Mouse (Mus musculus) liver, embryonic 16.5 days (tissue): ENCODE measurements around the gene Stx7. TPM values are rescaled to one million over a fixed set of nuclear protein-coding genes. Genes with fewer than 3 reads are reported as not detected.
"Not testable (repeated sequence)": the region's sequence is repeated elsewhere in the genome, so short reads cannot be mapped to it uniquely, and the experiment has no call there.

ENCODE experiments used
- ATAC-seq: fragments of 200-750 bp; cut with Nextera tagmentation; 2 replicates; pipeline ENCODE4 v1.8.0; 2017; ENCODE audit warnings: low read depth, mild to moderate bottlenecking, moderate number of reproducible peaks, moderate library complexity
- H3K27ac ChIP-seq: fragments of 300-500 bp; sonication (generic); 2 replicates; pipeline ENCODE4 v1.5.1; 2014; ENCODE audit warnings: mild to moderate bottlenecking, low read length
- H3K27me3 ChIP-seq: fragments of 300-500 bp; sonication (generic); 2 replicates; pipeline ENCODE4 v1.6.1; 2014; ENCODE audit warnings: low read depth, low read length, mixed read lengths; ENCODE audit not compliant: control insufficient read depth, insufficient read depth
- H3K36me3 ChIP-seq: fragments of 300-500 bp; sonication (generic); 2 replicates; pipeline ENCODE4 v1.6.1; 2014; ENCODE audit warnings: mild to moderate bottlenecking; ENCODE audit not compliant: control insufficient read depth, insufficient read depth
- H3K4me1 ChIP-seq: fragments of 300-500 bp; sonication (generic); 2 replicates; pipeline ENCODE4 v1.6.1; 2014; ENCODE audit warnings: low read depth, low read length, mixed read lengths; ENCODE audit not compliant: control insufficient read depth
- H3K4me2 ChIP-seq: fragments of 300-500 bp; sonication (generic); 2 replicates; pipeline ENCODE4 v1.6.1; 2014; ENCODE audit warnings: low read depth, low read length, mixed read lengths
- H3K4me3 ChIP-seq: fragments of 300-500 bp; sonication (generic); 2 replicates; pipeline ENCODE4 v1.5.1; 2014; ENCODE audit warnings: low read depth, mild to moderate bottlenecking, low read length
- H3K9ac ChIP-seq: fragments of 300-500 bp; sonication (generic); 2 replicates; pipeline ENCODE4 v1.6.1; 2014; ENCODE audit warnings: low read depth, low read length
- H3K9me3 ChIP-seq: fragments of 300-500 bp; sonication (generic); replicated peaks from 2 replicates; pipeline ENCODE4 v1.6.1; 2016; ENCODE audit warnings: low read length; ENCODE audit not compliant: control insufficient read depth
- WGBS: fragments of 180-500 bp; shearing (Covaris S2); extraction: QIAGEN DNeasy Blood & Tissue Kit; methylation state at CpG from one replicate; pipeline ENCODE4 v1.1.7; 2014; ENCODE audit not compliant: insufficient replicate concordance; 5-methylcytosine and 5-hydroxymethylcytosine counted together
- polyA plus RNA-seq: library from polyadenylated mRNA; unstranded; fragments of >200 nt; fragmentation: Nextera tagmentation; extraction: Ambion mirVana; gene quantifications from 2 replicates; pipeline ENCODE4 v1.2.1, GENCODE M21; 2015

The Stx7 gene
- 25.9 and 26.8 TPM in 2 replicates for polyA plus RNA-seq

GRCm38 (mm10) chr10:24149135-24149781, at the start of gene Stx7:
Stx7 (plus strand) TSS chr10:24149302.
- Histone ChIP-seq H3K4me3 (peak within 1 kb of the TSS; percentile 80), H3K9ac (peak within 1 kb of the TSS; percentile 84), H3K27ac (peak within 1 kb of the TSS; percentile 83), H3K4me2 (peak within 1 kb of the TSS; percentile 71), H3K27me3 (no peaks in the 10 kb centered on the region), H3K4me1 (peaks cover 12% of the 10 kb centered on the region), H3K36me3 (no peaks in the 10 kb centered on the region; the same call in 1 of the 2 replicates), H3K9me3 (no peaks in the 10 kb centered on the region)
- peak; percentile 95 for ATAC-seq
- WGBS: under 1% methylated on average over 44 of the region's 45 CpGs

GRCm38 (mm10) chr10:24101812-24102211, 47.3 kb upstream of the Stx7 start, which contains the start of gene Taar8c:
Taar8c (minus strand) TSS chr10:24101912.
- not testable (repeated sequence) for H3K9ac ChIP-seq, H3K27ac ChIP-seq, H3K4me2 ChIP-seq, H3K4me1 ChIP-seq, ATAC-seq, H3K9me3 ChIP-seq, H3K36me3 ChIP-seq, H3K27me3 ChIP-seq, H3K4me3 ChIP-seq
- WGBS: 62% methylated on average over 1 of the region's 3 CpGs

DNA sequence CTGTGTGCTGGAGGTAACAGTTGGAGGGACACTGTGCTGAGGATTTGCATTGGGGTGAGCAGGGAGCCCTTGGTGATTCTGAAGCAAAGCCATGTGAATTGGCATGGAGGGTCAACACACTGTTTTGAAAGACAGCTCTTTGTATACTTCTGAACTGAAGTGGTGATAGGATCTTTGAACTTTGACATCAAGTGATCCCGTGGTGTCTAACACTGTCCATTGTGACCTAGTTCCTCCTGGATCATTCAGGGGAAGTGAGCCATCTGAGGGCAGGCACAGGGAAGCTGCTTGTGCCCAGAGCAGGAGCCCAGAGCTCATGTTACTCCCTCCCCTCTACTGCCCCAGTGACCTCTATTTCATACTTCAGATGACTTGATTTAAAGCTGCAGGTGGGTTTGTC, 45.8 kb upstream of the Stx7 start:
- not testable (repeated sequence) for H3K9ac ChIP-seq, H3K4me3 ChIP-seq, H3K27me3 ChIP-seq, H3K9me3 ChIP-seq, H3K4me2 ChIP-seq, H3K36me3 ChIP-seq, H3K4me1 ChIP-seq, H3K27ac ChIP-seq
- peak; percentile 67 for ATAC-seq
- WGBS: 5% methylated on average over 1 of the region's 1 CpGs

GRCm38 (mm10) chr10:24107747-24108146, 41.4 kb upstream of the Stx7 start:
- Histone ChIP-seq H3K36me3 (no peaks in the 10 kb centered on the region), H3K9me3 (no peaks in the 10 kb centered on the region), H3K27me3 (no peaks in the 10 kb centered on the region), H3K27ac (no peak overlapping the region), H3K4me1 (no peaks in the 10 kb centered on the region; the same call in 1 of the 2 replicates), H3K4me3 (no peak overlapping the region), H3K4me2 (no peak overlapping the region), H3K9ac (no peak overlapping the region)
- no peak for ATAC-seq
- WGBS: 21% methylated on average over 5 of the region's 5 CpGs

GRCm38 (mm10) chr10:24108236-24108635, 40.9 kb upstream of the Stx7 start:
- Histone ChIP-seq H3K4me2 (no peak overlapping the region), H3K36me3 (no peaks in the 10 kb centered on the region), H3K4me1 (no peaks in the 10 kb centered on the region; the same call in 1 of the 2 replicates), H3K4me3 (no peak overlapping the region), H3K27ac (no peak overlapping the region), H3K27me3 (no peaks in the 10 kb centered on the region), H3K9ac (no peak overlapping the region), H3K9me3 (no peaks in the 10 kb centered on the region)
- no peak for ATAC-seq
- 59% methylated on average over 3 of the region's 3 CpGs for WGBS

- H3K36me3 ChIP-seq, ATAC-seq, H3K4me2 ChIP-seq, H3K4me1 ChIP-seq, H3K27ac ChIP-seq, H3K27me3 ChIP-seq, H3K9me3 ChIP-seq, H3K9ac ChIP-seq, H3K4me3 ChIP-seq: not testable (repeated sequence)
- WGBS: 63% methylated on average over 8 of the region's 8 CpGs
Observed at GRCm38 (mm10) chr10:24109434-24109833, 39.7 kb upstream of the Stx7 start, which contains the start of gene Taar9. Taar9 (minus strand) TSS chr10:24109534.

DNA sequence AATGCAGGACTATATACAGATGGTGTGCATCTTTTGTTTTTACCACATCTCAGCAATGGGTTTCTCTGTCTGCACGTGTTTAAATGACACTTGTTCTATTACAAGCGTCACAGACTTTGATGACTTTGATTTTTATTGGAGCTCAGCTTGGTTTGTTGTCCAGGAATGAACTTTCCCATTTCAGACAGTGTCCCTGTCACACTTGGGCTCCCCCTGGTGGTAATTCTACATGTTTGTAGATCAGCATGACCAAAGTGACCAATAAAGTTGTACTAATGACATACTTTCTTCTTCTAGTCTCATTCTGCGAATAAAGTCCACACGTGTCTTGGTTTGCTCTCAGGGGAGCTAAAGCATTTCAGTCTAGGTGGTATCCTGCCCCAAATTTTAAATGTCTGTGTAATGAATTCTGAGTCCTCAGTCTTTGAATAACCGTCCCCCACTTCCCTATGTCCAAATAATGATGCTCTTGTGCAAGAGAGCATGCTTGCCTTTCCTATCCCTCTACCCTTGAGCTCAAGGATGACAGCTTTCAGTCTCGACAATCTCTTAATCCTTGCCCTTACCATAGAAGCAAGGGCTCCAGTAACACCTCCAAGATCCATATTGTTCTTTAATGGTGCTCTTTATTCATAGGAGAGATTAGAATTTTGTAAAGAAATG, 37.9 kb upstream of the Stx7 start:
- H3K27ac ChIP-seq: no peak overlapping the region
- no peak overlapping the region for H3K9ac ChIP-seq
- no peak overlapping the region for H3K4me2 ChIP-seq
- 25% methylated on average over 6 of the region's 6 CpGs for WGBS
- H3K9me3 ChIP-seq: no peaks in the 10 kb centered on the region
- no peaks in the 10 kb centered on the region for H3K27me3 ChIP-seq
- H3K4me3 ChIP-seq: no peak overlapping the region
- H3K36me3 ChIP-seq: no peaks in the 10 kb centered on the region
- no peaks in the 10 kb centered on the region; the same call in 1 of the 2 replicates for H3K4me1 ChIP-seq
- no peak for ATAC-seq

DNA sequence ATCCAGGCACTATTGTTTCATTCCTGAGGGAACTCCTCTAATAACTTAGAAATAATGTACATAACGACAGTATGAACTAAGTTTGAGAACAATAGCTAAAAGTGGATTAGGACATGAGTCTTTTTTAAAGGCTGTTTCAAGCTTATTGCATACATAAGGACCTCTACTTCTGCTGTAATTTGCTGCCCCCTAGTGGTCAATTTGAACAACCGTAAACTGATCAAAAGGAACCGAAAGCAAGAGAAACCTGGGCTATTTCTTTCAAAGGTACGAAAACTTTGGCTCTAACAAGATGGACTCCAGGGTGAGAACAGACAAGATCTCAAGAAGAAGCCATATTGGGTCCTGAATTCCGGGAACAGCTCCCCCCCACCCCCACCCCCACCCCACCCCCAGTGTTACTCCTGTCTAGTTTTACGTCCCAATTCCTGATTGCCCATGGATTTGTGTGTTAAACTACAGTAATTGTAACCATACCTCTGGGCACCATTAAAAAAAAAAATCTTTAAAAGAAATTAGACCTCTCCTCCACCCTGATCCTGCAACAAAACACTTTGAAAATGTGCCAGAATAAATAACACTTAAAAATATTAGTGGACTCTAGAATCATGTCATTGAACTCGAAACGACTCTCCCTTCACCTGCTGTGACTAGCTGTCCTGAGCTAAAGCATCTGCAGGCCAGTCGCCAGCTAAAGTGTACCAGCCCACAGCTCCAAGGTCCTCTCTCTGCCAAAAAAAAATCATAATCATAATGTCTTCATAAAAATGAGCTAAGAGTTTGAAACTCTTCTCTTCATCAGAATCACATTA, 17.4 kb upstream of the Stx7 start:
- Histone ChIP-seq H3K27me3 (no peaks in the 10 kb centered on the region), H3K27ac (no peak overlapping the region), H3K9me3 (no peaks in the 10 kb centered on the region), H3K4me3 (peak overlapping the region; percentile 43), H3K4me2 (peak overlapping the region; percentile 52), H3K36me3 (no peaks in the 10 kb centered on the region), H3K4me1 (peaks cover 17% of the 10 kb centered on the region), H3K9ac (peak overlapping the region; percentile 37; the same call in 1 of the 2 replicates)
- WGBS: 25% methylated on average over 9 of the region's 9 CpGs
- ATAC-seq: peak; percentile 73
